Mouse (Mus musculus): ENCODE results near the gene Prrg2. TPM values are rescaled to one million over a fixed set of nuclear protein-coding genes. Genes with fewer than 3 reads are reported as not detected.

Prrg2 gene
- total and polyA plus RNA-seq, 2 experiments from 2014 or later = 10.5 to 17.2 TPM

GRCm38 (mm10) chr7:45073171-45073707 lies 10.8 kb upstream of the Prrg2 start:
- ATAC-seq = no peak
- no peaks in the 10 kb centered on the region for H3K27me3 ChIP-seq (ENCODE audit: insufficient read depth, low read length)
- H3K9ac ChIP-seq (replicated peaks; ENCODE audit: low read length) = no peak overlapping the region
- WGBS = 79% methylated on average over 7 of the region's 7 CpGs
- no peak overlapping the region for H3K4me2 ChIP-seq (ENCODE audit: low read depth, low read length)
- H3K4me3 ChIP-seq (ENCODE audit: low read length) = no peak overlapping the region
- no peak for TF ChIP-seq CTCF (IDR thresholded peaks at IDR 0.05; ENCODE audit: low read depth)
- H3K36me3 ChIP-seq (ENCODE audit: insufficient read depth, low read length) = peaks cover 22% of the 10 kb centered on the region
- H3K27ac ChIP-seq = no peak overlapping the region
- no peaks in the 10 kb centered on the region for H3K9me3 ChIP-seq (ENCODE audit: low read length)
- no peak for DNase-seq (ENCODE audit: low spot score)
- H3K4me1 ChIP-seq (ENCODE audit: insufficient read depth, low read length) = no peaks in the 10 kb centered on the region

GRCm38 (mm10) chr7:45072230-45072629 lies 9.8 kb upstream of the Prrg2 start:
- 82% methylated on average over 2 of the region's 2 CpGs for WGBS
- Histone ChIP-seq H3K36me3 (ENCODE audit: insufficient read depth, low read length) (peaks cover 19% of the 10 kb centered on the region), H3K27me3 (ENCODE audit: insufficient read depth, low read length) (no peaks in the 10 kb centered on the region), H3K27ac (no peak overlapping the region), H3K9ac (replicated peaks; ENCODE audit: low read length) (no peak overlapping the region), H3K4me2 (ENCODE audit: low read depth, low read length) (no peak overlapping the region), H3K9me3 (ENCODE audit: low read length) (no peaks in the 10 kb centered on the region), H3K4me1 (ENCODE audit: insufficient read depth, low read length) (no peaks in the 10 kb centered on the region), H3K4me3 (ENCODE audit: low read length) (no peak overlapping the region)
- peak; percentile 62 for TF ChIP-seq CTCF (IDR thresholded peaks at IDR 0.05; ENCODE audit: low read depth)
- ATAC-seq (no peak), DNase-seq (ENCODE audit: low spot score) (no peak)

- no peaks in the 10 kb centered on the region for H3K4me1 ChIP-seq (ENCODE audit: insufficient read depth, low read length)
- no peak overlapping the region for H3K4me2 ChIP-seq (ENCODE audit: low read depth, low read length)
- H3K9ac ChIP-seq (replicated peaks; ENCODE audit: low read length) = no peak overlapping the region
- H3K27ac ChIP-seq = no peak overlapping the region
- H3K27me3 ChIP-seq (ENCODE audit: insufficient read depth, low read length) = no peaks in the 10 kb centered on the region
- H3K4me3 ChIP-seq (ENCODE audit: low read length) = no peak overlapping the region
- ATAC-seq (no peak), DNase-seq (ENCODE audit: low spot score) (no peak)
- TF ChIP-seq CTCF (IDR thresholded peaks at IDR 0.05; ENCODE audit: low read depth) = no peak
- 95% methylated on average over 2 of the region's 2 CpGs for WGBS
- H3K36me3 ChIP-seq (ENCODE audit: insufficient read depth, low read length) = peaks cover 7% of the 10 kb centered on the region; the same call in 1 of the 2 replicates
- H3K9me3 ChIP-seq (ENCODE audit: low read length) = no peaks in the 10 kb centered on the region
These were observed 7.2 kb upstream of the Prrg2 start for GRCm38 (mm10) chr7:45069671-45070070.

GRCm38 (mm10) chr7:45068000-45068318 lies 5.5 kb upstream of the Prrg2 start:
- no peaks in the 10 kb centered on the region for H3K36me3 ChIP-seq (ENCODE audit: insufficient read depth, low read length)
- no peaks in the 10 kb centered on the region for H3K9me3 ChIP-seq (ENCODE audit: low read length)
- DNase-seq (ENCODE audit: low spot score) (peak; percentile 49), ATAC-seq (0 out of 2 replicates have a peak, but pooled peaks have one; percentile 21)
- WGBS = 23% methylated on average over 5 of the region's 5 CpGs
- H3K4me2 ChIP-seq (ENCODE audit: low read depth, low read length) = no peak overlapping the region
- no peak overlapping the region for H3K4me3 ChIP-seq (ENCODE audit: low read length)
- no peak overlapping the region for H3K27ac ChIP-seq
- H3K9ac ChIP-seq (replicated peaks; ENCODE audit: low read length) = no peak overlapping the region
- no peaks in the 10 kb centered on the region for H3K4me1 ChIP-seq (ENCODE audit: insufficient read depth, low read length)
- H3K27me3 ChIP-seq (ENCODE audit: insufficient read depth, low read length) = no peaks in the 10 kb centered on the region
- TF ChIP-seq CTCF (IDR thresholded peaks at IDR 0.05; ENCODE audit: low read depth) = peak; percentile 78

GRCm38 (mm10) chr7:45067190-45067999 lies 4.9 kb upstream of the Prrg2 start:
- no peak overlapping the region for H3K4me3 ChIP-seq (ENCODE audit: low read length)
- H3K9me3 ChIP-seq (ENCODE audit: low read length) = no peaks in the 10 kb centered on the region
- DNase-seq (ENCODE audit: low spot score) = no peak
- no peak overlapping the region for H3K4me2 ChIP-seq (ENCODE audit: low read depth, low read length)
- 81% methylated on average over 4 of the region's 4 CpGs for whole genome bisulfite sequencing
- H3K27me3 ChIP-seq (ENCODE audit: insufficient read depth, low read length) = no peaks in the 10 kb centered on the region
- no peaks in the 10 kb centered on the region for H3K36me3 ChIP-seq (ENCODE audit: insufficient read depth, low read length)
- no peak for ATAC-seq
- H3K4me1 ChIP-seq (ENCODE audit: insufficient read depth, low read length) = no peaks in the 10 kb centered on the region
- H3K27ac ChIP-seq = no peak overlapping the region
- no peak overlapping the region for H3K9ac ChIP-seq (replicated peaks; ENCODE audit: low read length)
- TF ChIP-seq CTCF (IDR thresholded peaks at IDR 0.05; ENCODE audit: low read depth) = no peak

- H3K27ac ChIP-seq = peak overlapping the region; percentile 85; the same call in 1 of the 2 replicates
- H3K4me1 ChIP-seq (ENCODE audit: insufficient read depth, low read length) = peaks cover 11% of the 10 kb centered on the region
- no peaks in the 10 kb centered on the region for H3K27me3 ChIP-seq (ENCODE audit: insufficient read depth, low read length)
- WGBS = 17% methylated on average over 11 of the region's 11 CpGs
- H3K9ac ChIP-seq (replicated peaks; ENCODE audit: low read length) = peak overlapping the region; percentile 47; the same call in 1 of the 2 replicates
- H3K4me2 ChIP-seq (ENCODE audit: low read depth, low read length) = peak overlapping the region; percentile 56
- H3K36me3 ChIP-seq (ENCODE audit: insufficient read depth, low read length) = no peaks in the 10 kb centered on the region
- DNase-seq (ENCODE audit: low spot score) (no peak), ATAC-seq (no peak)
- H3K4me3 ChIP-seq (ENCODE audit: low read length) = peak overlapping the region; percentile 54
- H3K9me3 ChIP-seq (ENCODE audit: low read length) = no peaks in the 10 kb centered on the region
- TF ChIP-seq CTCF (IDR thresholded peaks at IDR 0.05; ENCODE audit: low read depth) = no peak
These were observed 873 bp downstream of the Prrg2 start for GRCm38 (mm10) chr7:45061532-45062075.

All from hindbrain, postnatal 0 days (tissue).